8 mouse cellular contexts compared by ENCODE assay signal in genomic region chr7:28741709-28742438, GRCm38 (mm10). TPM values are rescaled to one million over a fixed set of nuclear protein-coding genes. Genes with fewer than 3 reads are reported as not detected.
A peak's percentile ranks its signal among the peaks of the same experiment; 100 is the strongest.
DNase-seq lines count a peak whose midpoint lies in the region; ATAC-seq and TF ChIP-seq lines count a peak whose summit lies in the region.

TSS of gene Mrps12 (minus strand) at chr7:28741820.
TSS of gene Sars2 (plus strand) at chr7:28741992.

- H3K4me2 ChIP-seq in embryonic facial prominence, embryonic 14.5 days (ENCODE audit: low read depth, low read length) = peak within 1 kb of the TSS; percentile 90
- H3K4me2 ChIP-seq in limb, embryonic 13.5 days (replicated peaks) = peak within 1 kb of the TSS; percentile 94
- H3K4me2 ChIP-seq in midbrain, embryonic 16.5 days (ENCODE audit: low read length) = peak within 1 kb of the TSS; percentile 72

- peak; percentile 99; the same call in 1 of the 2 replicates for TF ChIP-seq CTCF in heart, adult 2 months (IDR thresholded peaks at IDR 0.05)

- H3K9me3 ChIP-seq in embryonic facial prominence, embryonic 14.5 days (ENCODE audit: control insufficient read depth, low read length) = no peaks in the 10 kb centered on the region
- no peaks in the 10 kb centered on the region for H3K9me3 ChIP-seq in limb, embryonic 13.5 days
- H3K9me3 ChIP-seq in midbrain, embryonic 16.5 days (replicated peaks; ENCODE audit: control insufficient read depth, low read length, poor library complexity, severe bottlenecking) = no peaks in the 10 kb centered on the region

- no peaks in the 10 kb centered on the region for H3K79me2 ChIP-seq in heart, adult 2 months (replicated peaks; ENCODE audit: control insufficient read depth, insufficient read depth, low read length)

- TF ChIP-seq POLR2A in heart, adult 2 months (IDR thresholded peaks at IDR 0.05; ENCODE audit: insufficient read depth, low read depth, low read length) = peak; percentile 97

- WGBS in embryonic facial prominence, embryonic 14.5 days = 0% methylated on average over 39 of the region's 39 CpGs
- under 1% methylated on average over 39 of the region's 39 CpGs for whole genome bisulfite sequencing in heart, adult 2 months
- WGBS in limb, embryonic 13.5 days = under 1% methylated on average over 39 of the region's 39 CpGs
- under 1% methylated on average over 39 of the region's 39 CpGs for WGBS in midbrain, embryonic 16.5 days

- TF ChIP-seq EP300 in heart, adult 2 months (IDR thresholded peaks at IDR 0.05; ENCODE audit: insufficient read depth, low read depth, low read length) = no peak

- no peaks in the 10 kb centered on the region for H3K27me3 ChIP-seq in embryonic facial prominence, embryonic 14.5 days (replicated peaks; ENCODE audit: control insufficient read depth, insufficient read depth, low read length)
- H3K27me3 ChIP-seq in heart, adult 2 months (ENCODE audit: control insufficient read depth, insufficient read depth, low read length) = no peaks in the 10 kb centered on the region
- H3K27me3 ChIP-seq in limb, embryonic 13.5 days = no peaks in the 10 kb centered on the region
- no peaks in the 10 kb centered on the region for H3K27me3 ChIP-seq in midbrain, embryonic 16.5 days (ENCODE audit: control insufficient read depth, insufficient read depth, low read depth, low read length)

- peak within 1 kb of the TSS; percentile 78 for H3K27ac ChIP-seq in embryonic facial prominence, embryonic 14.5 days (replicated peaks; ENCODE audit: low read depth, low read length)
- H3K27ac ChIP-seq in heart, adult 2 months = peak within 1 kb of the TSS; percentile 97
- peak within 1 kb of the TSS; percentile 87 for H3K27ac ChIP-seq in limb, embryonic 13.5 days
- peak within 1 kb of the TSS; percentile 91 for H3K27ac ChIP-seq in midbrain, embryonic 16.5 days (ENCODE audit: low read length)

- peak; percentile 99 for ATAC-seq in embryonic facial prominence, embryonic 14.5 days (ENCODE audit: low read depth)
- ATAC-seq in limb, embryonic 13.5 days (ENCODE audit: low FRiP score, low read depth) = peak; percentile 99
- ATAC-seq in midbrain, embryonic 16.5 days = peak; percentile 99

- 0 out of 2 replicates have a peak, but pooled peaks cover 4% of the 10 kb centered on the region for H3K4me1 ChIP-seq in embryonic facial prominence, embryonic 14.5 days (ENCODE audit: control insufficient read depth, insufficient read depth, low read length)
- peaks cover 5% of the 10 kb centered on the region for H3K4me1 ChIP-seq in heart, adult 2 months (ENCODE audit: control insufficient read depth, insufficient read depth, low read length)
- H3K4me1 ChIP-seq in limb, embryonic 13.5 days = peaks cover 13% of the 10 kb centered on the region
- peaks cover 7% of the 10 kb centered on the region for H3K4me1 ChIP-seq in midbrain, embryonic 16.5 days (ENCODE audit: control insufficient read depth, insufficient read depth, low read length)

- H3K36me3 ChIP-seq in embryonic facial prominence, embryonic 14.5 days (ENCODE audit: control insufficient read depth, insufficient read depth, low read length) = peaks cover 33% of the 10 kb centered on the region
- no peaks in the 10 kb centered on the region for H3K36me3 ChIP-seq in heart, adult 2 months (ENCODE audit: control insufficient read depth, insufficient read depth, low read length)
- H3K36me3 ChIP-seq in limb, embryonic 13.5 days = peaks cover 58% of the 10 kb centered on the region
- peaks cover 9% of the 10 kb centered on the region; the same call in 1 of the 2 replicates for H3K36me3 ChIP-seq in midbrain, embryonic 16.5 days (ENCODE audit: control insufficient read depth, insufficient read depth, low read length)

- H3K9ac ChIP-seq in embryonic facial prominence, embryonic 14.5 days (ENCODE audit: low read depth, low read length) = peak within 1 kb of the TSS; percentile 81
- peak within 1 kb of the TSS; percentile 81 for H3K9ac ChIP-seq in heart, adult 2 months (ENCODE audit: low read depth, low read length)
- peak within 1 kb of the TSS; percentile 90 for H3K9ac ChIP-seq in limb, embryonic 13.5 days
- H3K9ac ChIP-seq in midbrain, embryonic 16.5 days (ENCODE audit: low read depth, low read length) = peak within 1 kb of the TSS; percentile 69

- intact Hi-C loops in heart, adult 2 months (cut with DNase I) = no loop called here

- peak; percentile 98 for DNase-seq in 3T3-L1 (ENCODE audit: low read depth, low spot score)
- peak; percentile 84 to 86 for DNase-seq in adrenal gland, postnatal 4 days (ENCODE audit: low spot score in 2 of 2)
- peak; percentile 99 for DNase-seq in embryonic facial prominence, embryonic 14.5 days (ENCODE audit: low spot score)
- peak; percentile 96 to 98 for DNase-seq in heart, adult 2 months
- DNase-seq in kidney, adult 8-10 months = peak; percentile 98
- peak; percentile 93 to 97 for DNase-seq in spleen, postnatal 10 days (ENCODE audit: low spot score in 2 of 2)

- H3K4me3 ChIP-seq in embryonic facial prominence, embryonic 14.5 days (ENCODE audit: low read depth, low read length) = peak within 1 kb of the TSS; percentile 59
- peak within 1 kb of the TSS; percentile 93 for H3K4me3 ChIP-seq in heart, adult 2 months
- peak within 1 kb of the TSS; percentile 57 for H3K4me3 ChIP-seq in limb, embryonic 13.5 days
- peak within 1 kb of the TSS; percentile 66 for H3K4me3 ChIP-seq in midbrain, embryonic 16.5 days (ENCODE audit: low read depth, low read length)

RNA-seq across cellular contexts. Expression of gene Mrps12, which starts in this region (rescaled TPM):
- 10 to 100 TPM; 59.7 to 63.5 TPM for total RNA-seq in adrenal gland, postnatal 4 days (2021)
- 119 and 120 TPM in 2 replicates for polyA plus RNA-seq in embryonic facial prominence, embryonic 14.5 days (2014; fragmentation: Nextera tagmentation; extraction: Ambion mirVana)
- 10 to 100 TPM; 47.8 to 57.3 TPM for total RNA-seq in heart, adult 2 months (2021)
- 36.3 and 51.9 TPM in 2 replicates for polyA plus RNA-seq in heart, adult 2 months (2012; rRNA removed)
- 113 and 114 TPM in 2 replicates for polyA plus RNA-seq in limb, embryonic 13.5 days (2015; fragmentation: Nextera tagmentation; extraction: Ambion mirVana)
- polyA plus RNA-seq in midbrain, embryonic 16.5 days (2015; fragmentation: Nextera tagmentation; extraction: Ambion mirVana) = 95.8 and 99.4 TPM in 2 replicates

RNA-seq across cellular contexts. Expression of gene Sars2, which starts in this region (rescaled TPM):
- 10 to 100 TPM; 25.0 to 27.0 TPM for total RNA-seq in adrenal gland, postnatal 4 days (2021)
- polyA plus RNA-seq in embryonic facial prominence, embryonic 14.5 days (2014; fragmentation: Nextera tagmentation; extraction: Ambion mirVana) = 20.5 and 22.9 TPM in 2 replicates
- 10 to 100 TPM; 13.7 to 14.2 TPM for total RNA-seq in heart, adult 2 months (2021)
- polyA plus RNA-seq in heart, adult 2 months (2012; rRNA removed) = 18.5 and 20.2 TPM in 2 replicates
- polyA plus RNA-seq in limb, embryonic 13.5 days (2015; fragmentation: Nextera tagmentation; extraction: Ambion mirVana) = 26.7 and 30.4 TPM in 2 replicates
- polyA plus RNA-seq in midbrain, embryonic 16.5 days (2015; fragmentation: Nextera tagmentation; extraction: Ambion mirVana) = 15.6 and 16.4 TPM in 2 replicates

Comparison
In these comparisons a context has a peak if more than half of its experiments do, and no peak if none do; other contexts are left out.
1. Peak in every context shown above with its lines: DNase-seq, ATAC-seq, H3K4me3 ChIP-seq and H3K27ac ChIP-seq.